Mouse (Mus musculus) ES-E14 (cell line): ENCODE measurements around the gene Proser1.

Experiments used
- CHD2 ChIP-seq: IDR thresholded peaks from 2 replicates; pipeline ENCODE4 v1.6.1; 2014; ENCODE audit warnings: mild to moderate bottlenecking, low read depth, low read length, inconsistent platforms
- MAFK ChIP-seq: IDR thresholded peaks from 2 replicates; pipeline ENCODE4 v1.6.1; 2014; ENCODE audit warnings: mild to moderate bottlenecking, low read depth, low read length, inconsistent platforms; ENCODE audit not compliant: insufficient read depth
- ZC3H11A ChIP-seq: IDR thresholded peaks from 2 replicates; pipeline ENCODE4 v1.6.1; 2012; ENCODE audit warnings: low read depth, mild to moderate bottlenecking, inconsistent platforms, low read length, borderline replicate concordance
- ZNF384 ChIP-seq: IDR thresholded peaks from 2 replicates; pipeline ENCODE4 v1.6.1; 2012; ENCODE audit warnings: low read depth, low read length, inconsistent platforms

- TF ChIP-seq MAFK (no peak), CHD2 (no peak), ZC3H11A (no peak), ZNF384 (no peak)
Measured at GRCm38 (mm10) chr3:53423576-53423975, 39.9 kb upstream of the Proser1 start.
